Mouse (Mus musculus) adrenal gland, postnatal 25 days (tissue): ENCODE measurements around the gene Polr1b. TPM values are rescaled to one million over a fixed set of nuclear protein-coding genes. Genes with fewer than 3 reads are reported as not detected.

ENCODE experiments used
- DNase-seq: peaks from one replicate; pipeline ENCODE4 v3.0.0; 2021; ENCODE audit warnings: mixed read lengths
- total RNA-seq: library from RNA; stranded (reverse); gene quantifications from 2 replicates; pipeline ENCODE4 v1.2.3, GENCODE M21; 2021

Polr1b gene
- total RNA-seq, 1 experiment from 2014 or later = 21.6 TPM

GRCm38 (mm10) chr2:129116368-129116739 is 15.6 kb downstream of the Polr1b start:
- no peak for DNase-seq

- DNase-seq = no peak
Measured at GRCm38 (mm10) chr2:129118061-129118460, 17.3 kb downstream of the Polr1b start.

- no peak for DNase-seq
Measured at GRCm38 (mm10) chr2:129121986-129122385, 21.2 kb downstream of the Polr1b start.

- peak; percentile 84 for DNase-seq
Measured at GRCm38 (mm10) chr2:129129412-129129929, 28.7 kb downstream of the Polr1b start, which contains the start of gene Chchd5. TSS of gene Chchd5 (plus strand) at chr2:129129700.

- peak; percentile 13 for DNase-seq
Measured at GRCm38 (mm10) chr2:129129987-129130545, 29.3 kb downstream of the Polr1b start.

- no peak for DNase-seq
Measured at GRCm38 (mm10) chr2:129130776-129131175, 30.0 kb downstream of the Polr1b start.

DNA sequence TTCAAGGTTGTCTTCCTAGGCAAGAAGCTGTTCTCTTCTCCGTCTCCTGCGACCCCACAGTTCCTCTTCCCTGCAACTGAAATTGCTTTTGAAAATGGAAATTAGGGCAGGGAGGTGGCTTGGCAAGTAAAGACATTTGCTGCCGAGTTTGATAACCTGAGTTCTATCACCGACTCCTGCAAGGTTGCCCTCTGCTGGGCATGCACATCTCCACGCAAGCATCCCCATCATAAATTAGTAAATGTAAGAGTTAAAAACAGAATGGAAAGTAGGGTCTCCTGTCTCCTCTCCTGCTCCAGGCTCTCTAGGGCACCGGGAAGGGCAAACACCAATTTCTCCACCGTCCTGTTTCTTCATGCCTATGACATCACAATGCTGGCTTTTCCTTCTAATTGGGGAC is 31.4 kb downstream of the Polr1b start:
- DNase-seq = no peak

DNA sequence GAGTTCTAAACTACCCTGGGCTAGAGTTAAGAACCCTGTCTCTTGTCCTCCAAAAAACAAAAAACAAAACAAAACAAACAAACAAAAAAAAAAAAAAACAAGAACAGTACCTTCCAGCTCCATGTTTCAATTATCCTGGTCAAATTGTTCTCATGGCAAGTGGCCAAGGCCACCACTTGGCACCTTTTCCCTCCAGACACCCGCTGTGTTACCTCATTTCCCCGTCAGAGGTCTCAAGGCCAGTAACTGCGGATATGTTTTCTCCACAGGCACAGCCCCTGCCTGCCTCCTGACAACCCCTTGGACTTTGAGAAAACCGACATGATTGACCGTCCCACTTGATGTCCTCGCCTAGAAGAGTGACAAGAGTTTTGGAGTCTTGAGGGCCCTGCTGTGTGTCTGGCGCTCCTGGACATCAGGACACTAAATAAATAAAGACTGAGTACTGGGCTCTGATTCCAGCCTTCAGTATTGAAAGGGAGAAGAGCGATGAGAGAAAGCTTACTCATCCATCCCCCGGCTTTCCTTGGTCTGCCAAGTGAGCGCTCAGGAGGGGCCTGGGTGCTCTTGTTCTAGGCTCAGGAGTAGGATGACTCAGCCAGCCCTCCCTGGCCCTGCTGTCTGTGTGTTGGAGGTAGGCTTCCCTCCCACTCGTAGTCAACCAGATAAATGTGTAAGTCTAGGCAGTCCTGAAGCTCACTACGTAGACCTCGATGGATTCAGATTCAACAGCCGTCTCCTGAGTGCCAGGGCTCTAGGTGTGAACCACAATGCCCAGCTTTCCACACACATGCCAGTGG is 32.4 kb downstream of the Polr1b start:
- peak; percentile 74 for DNase-seq

- DNase-seq = no peak
Measured at GRCm38 (mm10) chr2:129139906-129140305, 39.1 kb downstream of the Polr1b start.

GRCm38 (mm10) chr2:129148836-129149235 is 48.0 kb downstream of the Polr1b start:
- DNase-seq = no peak

- no peak for DNase-seq
Measured at GRCm38 (mm10) chr2:129150386-129150785, 49.6 kb downstream of the Polr1b start.

- no peak for DNase-seq
Measured at GRCm38 (mm10) chr2:129151111-129151510, 50.3 kb downstream of the Polr1b start.

- DNase-seq = no peak
Measured at GRCm38 (mm10) chr2:129152751-129153150, 52.0 kb downstream of the Polr1b start.

DNA sequence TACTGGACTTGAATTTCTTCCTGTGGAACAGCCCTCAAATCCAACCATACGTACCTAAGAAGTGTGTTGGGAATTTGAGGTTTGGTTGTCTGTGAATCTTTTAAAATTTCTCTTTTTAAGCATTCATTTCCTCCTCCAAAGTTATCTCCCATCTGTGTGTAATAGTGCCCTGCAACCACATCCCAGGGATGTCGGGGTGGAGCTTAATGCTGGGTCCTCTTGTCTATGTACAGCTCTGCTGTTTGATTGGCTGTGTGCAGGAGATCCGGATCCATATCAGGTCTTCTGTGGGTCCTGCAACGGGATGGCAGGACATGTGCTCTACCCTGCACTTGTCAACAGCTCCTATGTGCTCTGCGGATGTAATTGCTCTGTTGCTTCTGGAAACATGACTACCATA is 64.0 kb downstream of the Polr1b start:
- DNase-seq = no peak

DNA sequence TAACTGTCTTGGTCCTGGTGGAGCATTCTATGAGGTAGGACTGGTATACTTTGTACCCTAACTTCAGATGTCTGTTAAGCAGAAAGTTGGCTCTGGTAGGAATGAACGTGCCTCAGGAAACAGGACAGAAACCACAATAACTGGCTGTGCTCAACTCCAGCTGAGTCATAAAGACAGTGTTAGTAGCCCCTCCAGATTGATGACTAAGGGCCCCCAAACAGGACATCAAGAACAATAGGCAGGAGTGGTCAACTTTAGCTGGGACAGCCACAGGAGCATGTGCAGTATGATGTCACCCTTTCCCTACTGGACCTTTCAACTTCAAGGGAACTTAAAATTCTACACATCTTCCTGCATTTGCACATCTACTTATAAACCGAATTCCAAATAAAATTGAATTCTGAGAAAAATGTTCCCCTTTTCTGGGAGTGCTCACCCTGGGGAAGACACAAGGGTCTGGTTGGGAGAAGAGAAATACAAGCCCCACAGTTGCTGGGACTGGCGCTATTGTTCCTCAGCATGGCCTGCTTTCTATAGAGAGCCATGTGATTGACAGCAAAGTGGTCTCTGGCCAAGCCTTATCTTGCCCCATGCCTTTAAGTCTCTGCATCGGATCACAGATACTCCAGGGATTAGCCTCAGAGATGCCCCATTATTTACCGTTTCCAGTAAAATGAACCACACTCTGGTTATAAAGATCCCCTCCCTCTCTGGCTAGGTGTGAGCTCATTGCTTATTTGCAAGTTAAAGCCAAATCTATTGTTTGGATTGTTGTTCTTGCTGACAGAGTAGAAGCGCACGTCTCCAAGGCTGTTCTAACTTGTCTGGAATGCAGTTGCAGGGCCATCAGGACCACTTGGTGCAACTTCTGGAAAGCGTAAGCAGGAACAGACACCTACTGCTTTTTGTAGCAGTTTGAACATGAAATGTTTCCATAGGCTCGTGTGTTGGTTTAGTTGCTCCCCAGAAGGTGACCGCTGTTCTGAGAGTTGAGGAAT is 66.0 kb downstream of the Polr1b start:
- no peak for DNase-seq

- no peak for DNase-seq
Measured at GRCm38 (mm10) chr2:129173386-129173785, 72.6 kb downstream of the Polr1b start.

DNA sequence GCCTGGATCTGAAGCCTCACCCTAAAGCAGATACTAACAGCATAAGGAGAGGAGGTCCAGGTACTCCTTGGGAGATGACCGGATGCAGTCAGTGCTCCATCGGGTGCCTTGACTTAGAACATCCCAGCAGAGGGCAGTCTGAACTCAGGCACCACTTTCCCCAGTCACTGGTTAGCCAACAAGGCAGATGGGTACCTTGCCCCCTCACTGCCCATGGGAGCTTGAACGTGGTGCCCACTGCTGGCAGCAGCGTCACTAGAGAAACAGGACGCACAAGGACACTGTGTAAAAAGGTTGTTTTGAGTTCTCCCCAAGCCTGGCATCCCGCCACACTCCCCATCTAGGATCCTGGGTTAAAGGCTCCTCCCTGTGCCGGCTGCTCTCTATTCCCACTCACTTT is 73.7 kb downstream of the Polr1b start:
- peak; percentile 32 for DNase-seq

- no peak for DNase-seq
Measured at GRCm38 (mm10) chr2:129175636-129176035, 74.8 kb downstream of the Polr1b start.
